Mouse (Mus musculus) adrenal gland, postnatal 10 days (tissue): Measurements from ENCODE around the gene Tmem131. TPM values are rescaled to one million over a fixed set of nuclear protein-coding genes. Genes with fewer than 3 reads are reported as not detected.
A peak's percentile ranks its signal among the peaks of the same experiment; 100 is the strongest.
"Not testable (repeated sequence)": the region's sequence is repeated elsewhere in the genome, so short reads cannot be mapped to it uniquely, and the experiment has no call there.

Experiments used
- DNase-seq: peaks from one replicate; pipeline ENCODE4 v3.0.0; 2021; ENCODE audit warnings: mixed read lengths
- total RNA-seq, 2 experiments: library from RNA; stranded (reverse); gene quantifications; 2 replicates each; pipeline ENCODE4 v1.2.3; 2021

Gene Tmem131
- total RNA-seq, 2 experiments from 2014 or later: 39.3 to 48.0 TPM

- DNase-seq: no peak
Measured at GRCm38 (mm10) chr1:36834090-36834489, 109.4 kb downstream of the Tmem131 start.

GRCm38 (mm10) chr1:36830913-36831866 is 112.3 kb downstream of the Tmem131 start:
- no peak for DNase-seq

- no peak for DNase-seq
Measured at GRCm38 (mm10) chr1:36824356-36824755, 119.1 kb downstream of the Tmem131 start.

GRCm38 (mm10) chr1:36821918-36822317 is 121.5 kb downstream of the Tmem131 start:
- DNase-seq: not testable (repeated sequence)

GRCm38 (mm10) chr1:36815166-36815565 is 128.3 kb downstream of the Tmem131 start:
- DNase-seq: no peak

GRCm38 (mm10) chr1:36814271-36814903 is 129.1 kb downstream of the Tmem131 start:
- no peak for DNase-seq

- DNase-seq: no peak
Measured at GRCm38 (mm10) chr1:36813415-36813814, 130.1 kb downstream of the Tmem131 start.

- DNase-seq: no peak
Measured at GRCm38 (mm10) chr1:36811806-36812205, 131.7 kb downstream of the Tmem131 start.

GRCm38 (mm10) chr1:36807782-36808565 is 135.5 kb downstream of the Tmem131 start:
- DNase-seq: no peak

GRCm38 (mm10) chr1:36807086-36807485 is 136.4 kb downstream of the Tmem131 start:
- DNase-seq: no peak

GRCm38 (mm10) chr1:36806181-36806905 is 137.1 kb downstream of the Tmem131 start:
- no peak for DNase-seq

GRCm38 (mm10) chr1:36804833-36805232 is 138.6 kb downstream of the Tmem131 start:
- no peak for DNase-seq

GRCm38 (mm10) chr1:36804259-36804658 is 139.2 kb downstream of the Tmem131 start:
- DNase-seq: no peak

- DNase-seq: no peak
Measured at GRCm38 (mm10) chr1:36800379-36801011, 143.0 kb downstream of the Tmem131 start.

- DNase-seq: no peak
Measured at GRCm38 (mm10) chr1:36797481-36797880, 146.0 kb downstream of the Tmem131 start.

- DNase-seq: no peak
Measured at GRCm38 (mm10) chr1:36796711-36797110, 146.8 kb downstream of the Tmem131 start.

GRCm38 (mm10) chr1:36789416-36789815 is 154.1 kb downstream of the Tmem131 start:
- DNase-seq: no peak

- DNase-seq: no peak
Measured at GRCm38 (mm10) chr1:36786377-36786776, 157.1 kb downstream of the Tmem131 start.

GRCm38 (mm10) chr1:36785238-36785641 is 158.2 kb downstream of the Tmem131 start:
- peak; percentile 34 for DNase-seq

GRCm38 (mm10) chr1:36784365-36785134 is 158.9 kb downstream of the Tmem131 start:
- DNase-seq: peak; percentile 86
